Mouse (Mus musculus) limb, embryonic 14.5 days (tissue): ENCODE measurements around the gene Tmem170. TPM values are rescaled to one million over a fixed set of nuclear protein-coding genes. Genes with fewer than 3 reads are reported as not detected.

Experiments used
- ATAC-seq: fragments of 200-750 bp; cut with Nextera tagmentation; 2 replicates; pipeline ENCODE4 v1.8.0; 2017; ENCODE audit warnings: low read depth, moderate number of reproducible peaks, moderate TSS enrichment; ENCODE audit not compliant: low FRiP score
- DNase-seq: peaks from one replicate; pipeline ENCODE4 v3.0.0-alpha.2; 2015; ENCODE audit warnings: low spot score
- H3K27ac ChIP-seq: fragments of 300-500 bp; sonication (generic); replicated peaks from 2 replicates; pipeline ENCODE4 v1.5.1; 2014; ENCODE audit warnings: low read depth, mild to moderate bottlenecking, low read length, moderate library complexity, mixed read lengths
- H3K27me3 ChIP-seq: fragments of 300-500 bp; sonication (generic); 2 replicates; pipeline ENCODE4 v1.6.1; 2014; ENCODE audit warnings: low read length, mixed read lengths; ENCODE audit not compliant: control insufficient read depth, insufficient read depth
- H3K36me3 ChIP-seq: fragments of 300-500 bp; sonication (generic); 2 replicates; pipeline ENCODE4 v1.6.1; 2014; ENCODE audit warnings: mild to moderate bottlenecking, low read length, moderate library complexity, mixed read lengths; ENCODE audit not compliant: control insufficient read depth, insufficient read depth
- H3K4me1 ChIP-seq: fragments of 300-500 bp; sonication (generic); 2 replicates; pipeline ENCODE4 v1.6.1; 2014; ENCODE audit warnings: antibody characterized with exemption, low read length, mixed read lengths; ENCODE audit not compliant: control insufficient read depth, insufficient read depth
- H3K4me2 ChIP-seq: fragments of 300-500 bp; sonication (generic); replicated peaks from 2 replicates; pipeline ENCODE4 v1.6.1; 2014; ENCODE audit warnings: low read depth, mild to moderate bottlenecking, low read length, moderate library complexity; ENCODE audit not compliant: severe bottlenecking
- H3K4me3 ChIP-seq: fragments of 300-500 bp; sonication (generic); replicated peaks from 2 replicates; pipeline ENCODE4 v1.5.1; 2014; ENCODE audit warnings: low read length
- H3K9ac ChIP-seq: fragments of 300-500 bp; sonication (generic); 2 replicates; pipeline ENCODE4 v1.6.1; 2014; ENCODE audit warnings: mild to moderate bottlenecking, low read depth, low read length, moderate library complexity; ENCODE audit not compliant: severe bottlenecking
- H3K9me3 ChIP-seq: fragments of 300-500 bp; sonication (generic); 2 replicates; pipeline ENCODE4 v1.6.1; 2016; ENCODE audit warnings: low read length; ENCODE audit not compliant: control insufficient read depth
- POLR2A ChIP-seq: fragments of 200-500 bp; IDR thresholded peaks from 2 replicates; pipeline ENCODE4 v1.8.0; 2012; ENCODE audit warnings: inconsistent platforms, mild to moderate bottlenecking, moderate library complexity, borderline replicate concordance; ENCODE audit not compliant: insufficient read depth, insufficient read length; ENCODE audit errors: extremely low read depth
- WGBS: fragments of 180-500 bp; shearing (Covaris S2); extraction: QIAGEN DNeasy Blood & Tissue Kit; methylation state at CpG from one replicate; pipeline ENCODE4 v1.1.7; 2014; 5-methylcytosine and 5-hydroxymethylcytosine counted together
- polyA plus RNA-seq, 2 experiments: library from polyadenylated mRNA; depleted of rRNA in 1 of 2; stranded (reverse) in 1 of 2; unstranded in 1 of 2; fragments of >200 nt; fragmentation: Nextera tagmentation in 1 of 2; extraction: Ambion mirVana in 1 of 2; gene quantifications; 2 replicates each; pipeline versions ENCODE4 v1.2.1 to v1.2.3; 2012 to 2014

Gene Tmem170
- polyA plus RNA-seq, 2 experiments = 4.0 to 5.8 TPM

DNA sequence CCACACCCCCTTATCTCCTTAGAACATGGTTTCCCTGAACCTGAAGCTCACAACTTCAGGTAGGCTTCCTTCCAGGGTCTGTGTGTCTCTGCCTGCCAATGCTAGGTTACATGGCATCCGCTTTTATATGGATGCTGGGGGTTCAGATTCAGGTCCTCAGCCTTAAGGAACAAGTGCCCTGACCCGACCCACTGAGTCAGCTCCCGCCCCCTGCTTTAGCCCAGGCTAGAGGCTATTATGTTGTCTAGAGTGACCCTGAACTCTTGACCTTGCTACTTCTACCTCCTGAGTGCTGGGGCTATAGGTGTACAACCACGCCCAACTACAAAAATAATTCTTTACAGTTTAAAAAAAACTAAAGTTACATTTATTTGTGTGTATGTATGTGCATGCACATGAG is 61.5 kb downstream of the Tmem170 start:
- Histone ChIP-seq H3K36me3 (peaks cover 34% of the 10 kb centered on the region), H3K4me1 (no peaks in the 10 kb centered on the region), H3K27ac (no peak overlapping the region), H3K4me3 (no peak overlapping the region), H3K4me2 (no peak overlapping the region), H3K9me3 (no peaks in the 10 kb centered on the region), H3K9ac (no peak overlapping the region), H3K27me3 (no peaks in the 10 kb centered on the region)
- WGBS = 94% methylated on average over 4 of the region's 4 CpGs
- no peak for TF ChIP-seq POLR2A
- no peak for DNase-seq
- ATAC-seq = no peak

GRCm38 (mm10) chr8:111813818-111814217 is 62.7 kb downstream of the Tmem170 start:
- H3K4me1 ChIP-seq = no peaks in the 10 kb centered on the region
- peaks cover 24% of the 10 kb centered on the region for H3K36me3 ChIP-seq
- DNase-seq (no peak), ATAC-seq (no peak)
- no peaks in the 10 kb centered on the region for H3K9me3 ChIP-seq
- H3K9ac ChIP-seq = no peak overlapping the region
- H3K4me2 ChIP-seq = no peak overlapping the region
- 98% methylated on average over 9 of the region's 9 CpGs for WGBS
- TF ChIP-seq POLR2A = no peak
- H3K27me3 ChIP-seq = no peaks in the 10 kb centered on the region
- no peak overlapping the region for H3K27ac ChIP-seq
- no peak overlapping the region for H3K4me3 ChIP-seq

Other genes starting within 250 kb of the Tmem170 start
- 0.77 and 1.1 TPM in 2 replicates for gene Ldhd, start 246.4 kb downstream of the Tmem170 start, polyA plus RNA-seq (2012; rRNA removed)
- 0.35 and 0.74 TPM in 2 replicates for gene Ldhd, start 246.4 kb downstream of the Tmem170 start, polyA plus RNA-seq (2014; fragmentation: Nextera tagmentation; extraction: Ambion mirVana)
- 18.3 and 20.8 TPM in 2 replicates for gene Zfp1, start 233.3 kb downstream of the Tmem170 start, polyA plus RNA-seq (2012; rRNA removed)
- gene Zfp1, start 233.3 kb downstream of the Tmem170 start, polyA plus RNA-seq (2014; fragmentation: Nextera tagmentation; extraction: Ambion mirVana) = 20.7 and 24.7 TPM in 2 replicates
- gene Ctrb1, start 185.7 kb downstream of the Tmem170 start, polyA plus RNA-seq (2012; rRNA removed) = 0.10 and 0.91 TPM in 2 replicates
- not detected in 2 replicates for gene Ctrb1, start 185.7 kb downstream of the Tmem170 start, polyA plus RNA-seq (2014; fragmentation: Nextera tagmentation; extraction: Ambion mirVana)
- 55.5 and 79.4 TPM in 2 replicates for gene Bcar1, start 132.9 kb downstream of the Tmem170 start, polyA plus RNA-seq (2012; rRNA removed)
- 40.7 and 45.4 TPM in 2 replicates for gene Bcar1, start 132.9 kb downstream of the Tmem170 start, polyA plus RNA-seq (2014; fragmentation: Nextera tagmentation; extraction: Ambion mirVana)
- 50.4 and 129 TPM in 2 replicates for gene Cfdp1, start 22.5 kb downstream of the Tmem170 start, polyA plus RNA-seq (2012; rRNA removed)
- gene Cfdp1, start 22.5 kb downstream of the Tmem170 start, polyA plus RNA-seq (2014; fragmentation: Nextera tagmentation; extraction: Ambion mirVana) = 210 and 219 TPM in 2 replicates
- 11.7 and 17.0 TPM in 2 replicates for gene Chst5, start 33.7 kb upstream of the Tmem170 start, polyA plus RNA-seq (2012; rRNA removed)
- gene Chst5, start 33.7 kb upstream of the Tmem170 start, polyA plus RNA-seq (2014; fragmentation: Nextera tagmentation; extraction: Ambion mirVana) = 12.1 and 12.2 TPM in 2 replicates
- 16.3 and 19.8 TPM in 2 replicates for gene Tmem231, start 57.1 kb upstream of the Tmem170 start, polyA plus RNA-seq (2012; rRNA removed)
- 15.7 and 17.9 TPM in 2 replicates for gene Tmem231, start 57.1 kb upstream of the Tmem170 start, polyA plus RNA-seq (2014; fragmentation: Nextera tagmentation; extraction: Ambion mirVana)
- gene Gabarapl2, start 64.0 kb upstream of the Tmem170 start, polyA plus RNA-seq (2012; rRNA removed) = 55.6 and 56.6 TPM in 2 replicates
- gene Gabarapl2, start 64.0 kb upstream of the Tmem170 start, polyA plus RNA-seq (2014; fragmentation: Nextera tagmentation; extraction: Ambion mirVana) = 148 and 163 TPM in 2 replicates
- gene Adat1, start 115.6 kb upstream of the Tmem170 start, polyA plus RNA-seq (2012; rRNA removed) = 11.4 and 12.2 TPM in 2 replicates
- gene Adat1, start 115.6 kb upstream of the Tmem170 start, polyA plus RNA-seq (2014; fragmentation: Nextera tagmentation; extraction: Ambion mirVana) = 6.1 and 6.8 TPM in 2 replicates
- gene Kars, start 134.6 kb upstream of the Tmem170 start, polyA plus RNA-seq (2012; rRNA removed) = 99.2 and 124 TPM in 2 replicates
- gene Kars, start 134.6 kb upstream of the Tmem170 start, polyA plus RNA-seq (2014; fragmentation: Nextera tagmentation; extraction: Ambion mirVana) = 204 and 207 TPM in 2 replicates
- gene Terf2ip, start 134.6 kb upstream of the Tmem170 start, polyA plus RNA-seq (2012; rRNA removed) = 14.9 and 16.5 TPM in 2 replicates
- gene Terf2ip, start 134.6 kb upstream of the Tmem170 start, polyA plus RNA-seq (2014; fragmentation: Nextera tagmentation; extraction: Ambion mirVana) = 17.5 and 21.5 TPM in 2 replicates
- gene Gm6793, start 138.3 kb upstream of the Tmem170 start, polyA plus RNA-seq (2012; rRNA removed) = 0.22 and 0.34 TPM in 2 replicates
- 0.43 and 0.72 TPM in 2 replicates for gene Gm6793, start 138.3 kb upstream of the Tmem170 start, polyA plus RNA-seq (2014; fragmentation: Nextera tagmentation; extraction: Ambion mirVana)